Mouse (Mus musculus) brain, embryonic 14.5 days (tissue): Measurements from ENCODE around the gene Tmco4.

Source experiments
- CTCF ChIP-seq: fragments of 200-500 bp; IDR thresholded peaks from 2 replicates; pipeline ENCODE4 v1.5.1; 2012; ENCODE audit warnings: inconsistent platforms, mild to moderate bottlenecking, moderate library complexity, borderline replicate concordance; ENCODE audit not compliant: insufficient read depth, insufficient read length; ENCODE audit errors: extremely low read depth
- POLR2A ChIP-seq: fragments of 200-500 bp; IDR thresholded peaks from 2 replicates; pipeline ENCODE4 v1.6.1; 2012; ENCODE audit warnings: mild to moderate bottlenecking, inconsistent platforms, borderline replicate concordance; ENCODE audit not compliant: poor library complexity, insufficient read depth, insufficient read length, severe bottlenecking; ENCODE audit errors: extremely low read depth

GRCm38 (mm10) chr4:139040084-139040839 is 67.6 kb downstream of the Tmco4 start:
- no peak for TF ChIP-seq CTCF
- no peak for TF ChIP-seq POLR2A
